In genomic region chr6:140069177-140069576, GRCm38 (mm10) we compare ENCODE assay signal across 32 mouse cellular contexts. TPM values are rescaled to one million over a fixed set of nuclear protein-coding genes. Genes with fewer than 3 reads are reported as not detected.
"Had no signal": no experiment of that assay in that cellular context is flagged by ENCODE, and none has a peak within 500 bp of the region (broad histone marks: within the 10 kb centered on the region; RNA-seq: fewer than 3 reads in every experiment).

No protein-coding gene starts in this region.

- DNase-seq: gastrocnemius, adult 2 months; gastrocnemius, postnatal 10 days; gastrocnemius, postnatal 25 days; heart, adult 18-20 months; heart, postnatal 10 days; heart, postnatal 4 days; kidney, adult 11 months; kidney, adult 2 months; kidney, adult 9 months; kidney, postnatal 14 days; kidney, postnatal 36 days; layer of hippocampus, adult 9-11 months; layer of hippocampus, postnatal 36 days had no signal

- ATAC-seq: hindbrain, embryonic 16.5 days; intestine, embryonic 16.5 days; liver, embryonic 12.5 days had no signal

RNA-seq across cellular contexts. Expression of gene Plcz1, which starts 27.9 kb away (rescaled TPM):
- polyA plus RNA-seq: heart, embryonic 10.5 days; heart, embryonic 12.5 days; heart, embryonic 14.5 days; heart, embryonic 16.5 days; hindbrain, embryonic 10.5 days; hindbrain, embryonic 12.5 days; intestine, embryonic 14.5 days; intestine, embryonic 16.5 days; kidney, adult 2 months; kidney, embryonic 15.5 days; large intestine, adult 2 months; limb, embryonic 11.5 days; limb, embryonic 13.5 days; limb, embryonic 15.5 days; liver, adult 2 months; liver, embryonic 12.5 days; liver, embryonic 14.5 days had no signal

RNA-seq across cellular contexts. Expression of gene Capza3, which starts 28.1 kb away (rescaled TPM):
- polyA plus RNA-seq: heart, embryonic 10.5 days; heart, embryonic 12.5 days; heart, embryonic 14.5 days; heart, embryonic 16.5 days; hindbrain, embryonic 10.5 days; hindbrain, embryonic 12.5 days; hindbrain, embryonic 14.5 days; hindbrain, embryonic 16.5 days; intestine, embryonic 16.5 days; kidney, adult 2 months; kidney, embryonic 15.5 days; kidney, postnatal 0 days; large intestine, adult 2 months; limb, embryonic 11.5 days; limb, embryonic 13.5 days; limb, embryonic 15.5 days; liver, adult 2 months; liver, embryonic 12.5 days; liver, embryonic 14.5 days had no signal
